Mouse (Mus musculus) intestine, embryonic 14.5 days (tissue): ENCODE measurements at regions not wholly inside any gene's neighbourhood (a gene's known extent, or its start where the extent isn't known, plus 50 kb on each side); places are given as distances from the start of the nearest gene placed in this dataset.
A peak's percentile ranks its signal among the peaks of the same experiment; 100 is the strongest.

Source experiments
- ATAC-seq: fragments of 200-750 bp; cut with Nextera tagmentation; replicated peaks from 2 replicates; pipeline ENCODE4 v1.8.0; 2017; ENCODE audit warnings: low read depth, moderate number of reproducible peaks, moderate TSS enrichment, moderate library complexity; ENCODE audit not compliant: low FRiP score, low TSS enrichment
- DNase-seq: peaks from one replicate; pipeline ENCODE4 v3.0.0-alpha.2; 2018; ENCODE audit warnings: low spot score
- H3K27ac ChIP-seq: fragments of 300-500 bp; sonication (generic); 2 replicates; pipeline ENCODE4 v1.5.1; 2014; ENCODE audit warnings: low read depth, mild to moderate bottlenecking, control low read depth
- H3K27me3 ChIP-seq: fragments of 300-500 bp; sonication (generic); replicated peaks from 2 replicates; pipeline ENCODE4 v1.6.1; 2014; ENCODE audit warnings: low read length, control low read depth; ENCODE audit not compliant: control insufficient read depth, insufficient read depth
- H3K36me3 ChIP-seq: fragments of 300-500 bp; sonication (generic); 2 replicates; pipeline ENCODE4 v1.6.1; 2014; ENCODE audit warnings: low read length, control low read depth; ENCODE audit not compliant: control insufficient read depth, insufficient read depth
- H3K4me1 ChIP-seq: fragments of 300-500 bp; sonication (generic); replicated peaks from 2 replicates; pipeline ENCODE4 v1.6.1; 2014; ENCODE audit warnings: low read length, control low read depth, mixed read lengths; ENCODE audit not compliant: control insufficient read depth, insufficient read depth
- H3K4me2 ChIP-seq: fragments of 300-500 bp; sonication (generic); 2 replicates; pipeline ENCODE4 v1.6.1; 2014; ENCODE audit warnings: low read length
- H3K4me3 ChIP-seq: fragments of 300-500 bp; sonication (generic); 2 replicates; pipeline ENCODE4 v1.5.1; 2014; ENCODE audit warnings: low read depth, low read length, control low read depth, mixed read lengths
- H3K9ac ChIP-seq: fragments of 300-500 bp; sonication (generic); 2 replicates; pipeline ENCODE4 v1.6.1; 2014; ENCODE audit warnings: mild to moderate bottlenecking, low read length
- H3K9me3 ChIP-seq: fragments of 300-500 bp; sonication (generic); 2 replicates; pipeline ENCODE4 v1.6.1; 2016; ENCODE audit warnings: low read length, control low read depth; ENCODE audit not compliant: control insufficient read depth
- whole genome bisulfite sequencing: fragments of 180-500 bp; shearing (Covaris S2); extraction: QIAGEN DNeasy Blood & Tissue Kit; methylation state at CpG from one replicate; pipeline ENCODE4 v1.1.7; 2014; 5-methylcytosine and 5-hydroxymethylcytosine counted together

GRCm38 (mm10) chr1:184453673-184454072, 278.7 kb downstream of the Hlx start:
- WGBS = 75% methylated on average over 5 of the region's 5 CpGs
- no peak overlapping the region for H3K4me3 ChIP-seq
- H3K4me2 ChIP-seq = no peak overlapping the region
- no peak overlapping the region for H3K9ac ChIP-seq
- DNase-seq = no peak
- H3K36me3 ChIP-seq = no peaks in the 10 kb centered on the region
- ATAC-seq = no peak
- no peaks in the 10 kb centered on the region for H3K27me3 ChIP-seq
- H3K4me1 ChIP-seq = no peaks in the 10 kb centered on the region
- no peak overlapping the region for H3K27ac ChIP-seq
- no peaks in the 10 kb centered on the region for H3K9me3 ChIP-seq

GRCm38 (mm10) chr1:184453061-184453460, 279.4 kb downstream of the Hlx start:
- H3K27me3 ChIP-seq = no peaks in the 10 kb centered on the region

GRCm38 (mm10) chr1:184451686-184452085, 280.7 kb downstream of the Hlx start:
- Histone ChIP-seq H3K36me3 (no peaks in the 10 kb centered on the region), H3K9ac (no peak overlapping the region), H3K9me3 (no peaks in the 10 kb centered on the region), H3K27me3 (no peaks in the 10 kb centered on the region), H3K4me2 (no peak overlapping the region), H3K27ac (no peak overlapping the region), H3K4me1 (0 out of 2 replicates have a peak, but pooled peaks cover 2% of the 10 kb centered on the region), H3K4me3 (no peak overlapping the region)
- 83% methylated on average over 2 of the region's 2 CpGs for WGBS
- no peak for ATAC-seq
- no peak for DNase-seq

More at GRCm38 (mm10) chr1:184453061-184453460, 279.4 kb downstream of the Hlx start:
- no peak overlapping the region for H3K4me2 ChIP-seq
- ATAC-seq (no peak), DNase-seq (no peak)
- H3K4me1 ChIP-seq = 0 out of 2 replicates have a peak, but pooled peaks cover 1% of the 10 kb centered on the region
- H3K4me3 ChIP-seq = no peak overlapping the region
- H3K9ac ChIP-seq = no peak overlapping the region
- H3K27ac ChIP-seq = no peak overlapping the region
- no peaks in the 10 kb centered on the region for H3K9me3 ChIP-seq
- no peaks in the 10 kb centered on the region for H3K36me3 ChIP-seq
- WGBS = 93% methylated on average over 9 of the region's 9 CpGs

GRCm38 (mm10) chr1:184449007-184449406, 283.4 kb downstream of the Hlx start:
- H3K9ac ChIP-seq = no peak overlapping the region
- H3K27me3 ChIP-seq = no peaks in the 10 kb centered on the region
- no peak for ATAC-seq
- H3K4me2 ChIP-seq = no peak overlapping the region
- no peaks in the 10 kb centered on the region for H3K36me3 ChIP-seq
- DNase-seq = no peak
- H3K4me1 ChIP-seq = 0 out of 2 replicates have a peak, but pooled peaks cover 2% of the 10 kb centered on the region
- H3K4me3 ChIP-seq = no peak overlapping the region
- H3K9me3 ChIP-seq = no peaks in the 10 kb centered on the region
- 50% methylated on average over 9 of the region's 9 CpGs for WGBS
- H3K27ac ChIP-seq = no peak overlapping the region

- Histone ChIP-seq H3K36me3 (no peaks in the 10 kb centered on the region), H3K4me3 (no peak overlapping the region), H3K27ac (no peak overlapping the region), H3K9me3 (no peaks in the 10 kb centered on the region), H3K27me3 (no peaks in the 10 kb centered on the region), H3K9ac (no peak overlapping the region), H3K4me1 (0 out of 2 replicates have a peak, but pooled peaks cover 2% of the 10 kb centered on the region), H3K4me2 (no peak overlapping the region)
- 61% methylated on average over 7 of the region's 7 CpGs for WGBS
- ATAC-seq (no peak), DNase-seq (peak; percentile 85)
Measured at GRCm38 (mm10) chr1:184447911-184448310, 284.5 kb downstream of the Hlx start.

- no peak for ATAC-seq
- Histone ChIP-seq H3K36me3 (no peaks in the 10 kb centered on the region), H3K9ac (no peak overlapping the region), H3K9me3 (no peaks in the 10 kb centered on the region), H3K4me2 (no peak overlapping the region), H3K4me3 (no peak overlapping the region), H3K27ac (peak overlapping the region; percentile 18; the same call in 1 of the 2 replicates), H3K27me3 (no peaks in the 10 kb centered on the region), H3K4me1 (0 out of 2 replicates have a peak, but pooled peaks cover 2% of the 10 kb centered on the region)
- 48% methylated on average over 5 of the region's 5 CpGs for WGBS
- DNase-seq = no peak
Measured at GRCm38 (mm10) chr1:184447161-184447667, 285.2 kb downstream of the Hlx start.

- Histone ChIP-seq H3K9me3 (no peaks in the 10 kb centered on the region), H3K36me3 (no peaks in the 10 kb centered on the region), H3K27me3 (no peaks in the 10 kb centered on the region), H3K27ac (no peak overlapping the region), H3K4me1 (0 out of 2 replicates have a peak, but pooled peaks cover 6% of the 10 kb centered on the region), H3K4me3 (no peak overlapping the region), H3K9ac (no peak overlapping the region), H3K4me2 (no peak overlapping the region)
- DNase-seq (no peak), ATAC-seq (no peak)
- 89% methylated on average over 10 of the region's 10 CpGs for WGBS
Measured at GRCm38 (mm10) chr1:184444189-184444588, 288.2 kb downstream of the Hlx start.

GRCm38 (mm10) chr1:184442701-184443100, 289.7 kb downstream of the Hlx start:
- H3K4me2 ChIP-seq = no peak overlapping the region
- no peak overlapping the region for H3K27ac ChIP-seq
- no peak overlapping the region for H3K4me3 ChIP-seq
- ATAC-seq (no peak), DNase-seq (no peak)
- H3K9me3 ChIP-seq = no peaks in the 10 kb centered on the region
- H3K4me1 ChIP-seq = 0 out of 2 replicates have a peak, but pooled peaks cover 4% of the 10 kb centered on the region
- H3K9ac ChIP-seq = no peak overlapping the region
- WGBS = 56% methylated on average over 3 of the region's 3 CpGs
- H3K27me3 ChIP-seq = no peaks in the 10 kb centered on the region
- H3K36me3 ChIP-seq = no peaks in the 10 kb centered on the region

- 0 out of 2 replicates have a peak, but pooled peaks cover 4% of the 10 kb centered on the region for H3K4me1 ChIP-seq
- peak overlapping the region; percentile 27 for H3K4me3 ChIP-seq
- H3K4me2 ChIP-seq = peak overlapping the region; percentile 51
- ATAC-seq (no peak), DNase-seq (peak; percentile 59)
- H3K36me3 ChIP-seq = no peaks in the 10 kb centered on the region
- no peak overlapping the region; the same call in 1 of the 2 replicates for H3K27ac ChIP-seq
- H3K9ac ChIP-seq = no peak overlapping the region
- 39% methylated on average over 18 of the region's 18 CpGs for WGBS
- no peaks in the 10 kb centered on the region for H3K9me3 ChIP-seq
- no peaks in the 10 kb centered on the region for H3K27me3 ChIP-seq
Measured at GRCm38 (mm10) chr1:184441005-184441557, 291.3 kb downstream of the Hlx start.
